Mouse (Mus musculus) bone marrow macrophage, adult 2 months (primary cell): ENCODE data around the gene Rbms3.

Experiments used
- CTCF ChIP-seq: IDR thresholded peaks from 2 replicates; pipeline ENCODE4 v1.5.1; 2012; ENCODE audit warnings: low read depth, mild to moderate bottlenecking, low read length, moderate library complexity
- POLR2A ChIP-seq: IDR thresholded peaks from 2 replicates; pipeline ENCODE4 v1.6.1; 2012; ENCODE audit warnings: mild to moderate bottlenecking, low read depth, low read length, borderline replicate concordance

DNA sequence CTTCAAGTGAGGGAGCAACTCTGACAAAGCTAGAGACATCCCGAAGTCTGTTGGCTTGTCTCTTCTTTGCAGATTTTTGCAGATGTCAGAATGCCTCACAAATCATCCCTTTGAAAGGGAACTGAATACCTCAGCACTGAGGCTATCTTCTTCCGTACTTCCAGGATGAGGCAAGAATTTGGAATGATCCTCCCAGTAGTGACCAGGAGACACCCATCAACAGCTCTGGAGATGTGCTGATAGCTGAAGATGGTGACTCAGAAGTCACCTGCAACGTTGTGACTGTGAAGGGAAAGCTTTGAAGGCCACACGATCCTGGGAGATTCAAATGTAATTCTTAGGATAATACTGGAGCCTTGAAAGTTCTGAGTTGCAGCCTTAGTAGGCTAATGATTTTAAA is 720.2 kb downstream of the Rbms3 start:
- no peak for TF ChIP-seq CTCF
- TF ChIP-seq POLR2A = no peak
